Mouse (Mus musculus): ENCODE results near the gene Vezf1. TPM values are rescaled to one million over a fixed set of nuclear protein-coding genes. Genes with fewer than 3 reads are reported as not detected.
A peak's percentile ranks its signal among the peaks of the same experiment; 100 is the strongest.

Vezf1 gene
- total and polyA plus RNA-seq, 3 experiments, result 7.4 to 11.4 (median 9.8) TPM

DNA sequence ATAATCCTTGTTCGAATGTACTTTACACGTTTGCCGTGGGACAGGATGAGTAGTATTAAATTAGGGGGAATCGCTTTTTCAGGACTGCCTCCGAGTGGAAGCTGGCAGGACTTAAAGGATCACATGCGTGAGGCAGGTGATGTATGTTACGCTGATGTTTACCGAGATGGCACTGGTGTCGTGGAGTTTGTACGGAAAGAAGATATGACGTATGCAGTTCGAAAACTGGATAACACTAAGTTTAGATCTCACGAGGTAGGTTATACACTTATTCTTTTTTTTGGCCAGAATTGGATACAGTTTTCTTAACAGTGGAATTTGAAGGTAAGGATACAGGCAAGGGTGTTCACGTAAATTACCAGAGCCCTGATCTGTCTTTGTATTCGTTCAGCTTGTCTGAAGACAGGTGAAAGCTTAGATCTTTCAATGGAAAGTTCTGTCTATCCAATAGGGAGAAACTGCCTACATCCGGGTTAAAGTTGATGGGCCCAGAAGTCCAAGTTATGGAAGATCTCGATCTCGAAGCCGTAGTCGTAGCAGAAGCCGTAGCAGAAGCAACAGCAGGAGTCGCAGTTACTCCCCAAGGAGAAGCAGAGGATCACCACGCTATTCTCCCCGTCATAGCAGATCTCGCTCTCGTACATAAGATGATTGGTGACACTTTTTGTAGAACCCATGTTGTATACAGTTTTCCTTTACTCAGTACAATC lies 19.0 kb upstream of the Vezf1 start:
- Histone ChIP-seq H3K27ac (ENCODE audit: insufficient read depth, low read depth) (peak overlapping the region; percentile 47; the same call in 1 of the 2 replicates), H3K9ac (ENCODE audit: insufficient read depth, low read depth) (peak overlapping the region; percentile 99), H3K4me1 (ENCODE audit: control insufficient read depth in 1 of 2, insufficient read depth in 2 of 2) (peaks cover 2 to 58% of the 10 kb centered on the region in 2 experiments; a peak in 3 of 4 replicates), H3K79me2 (replicated peaks; ENCODE audit: control insufficient read depth, extremely low read depth, insufficient read depth, poor library complexity, severe bottlenecking) (peaks cover 56% of the 10 kb centered on the region), H3K4me2 (ENCODE audit: insufficient read depth, low read depth, poor library complexity, severe bottlenecking) (peak overlapping the region; percentile 76), H3K9me3 (replicated peaks; ENCODE audit: low read length) (no peaks in the 10 kb centered on the region), H3K27me3 (replicated peaks) (no peaks in the 10 kb centered on the region), H3K4me3 (replicated peaks in 1 of 3; ENCODE audit: low read depth in 2 of 3, low read length in 2 of 3, poor library complexity in 1 of 3) (peak overlapping the region; percentile 77 to 100 (median 88)), H3K36me3 (replicated peaks in 1 of 2; ENCODE audit: control insufficient read depth in 1 of 2, insufficient read depth in 1 of 2, low read length in 1 of 2) (peaks cover 25 to 52% of the 10 kb centered on the region in 2 experiments)
- no peak for TF ChIP-seq SMC3 (IDR thresholded peaks at IDR 0.05; ENCODE audit: low read depth, low read length)
- in situ Hi-C loops (cut with MboI; ENCODE audit: low pct_ligation_motif_present, low pct_unique_long_range_greater_than_20kb, low sequenced_read_pairs) (loop anchor here (5.0 kb wide), 1 partner anchor 62 kb away; the partner anchor contains the start of gene Dynll2), dilution Hi-C loops (cut with MboI; ENCODE audit: extremely low pct_ligation_motif_present, extremely low pct_unique_long_range_greater_than_20kb, low sequenced_read_pairs) (no loop called here)
- DNase-seq (ENCODE audit: extremely low read depth), result peak; percentile 69

DNA sequence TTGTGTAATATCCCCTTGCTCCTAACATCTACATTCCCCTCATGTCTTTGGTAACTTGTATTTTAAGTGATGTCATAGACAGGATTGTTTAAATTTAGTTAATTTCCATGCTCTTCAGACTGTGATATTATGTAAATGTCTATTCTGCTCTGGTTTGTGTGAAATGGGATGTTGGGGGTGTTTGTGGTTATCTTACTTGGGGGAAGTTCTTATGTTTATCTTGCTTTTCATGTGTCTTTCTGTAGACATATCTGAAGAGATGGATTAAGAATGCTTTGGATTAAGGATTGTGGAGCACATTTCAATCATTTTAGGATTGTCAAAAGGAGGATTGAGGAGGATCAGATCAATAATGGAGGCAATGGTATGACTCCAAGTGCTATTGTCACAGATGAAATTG lies 18.3 kb upstream of the Vezf1 start:
- Histone ChIP-seq H3K27ac (ENCODE audit: insufficient read depth, low read depth) (no peak overlapping the region), H3K79me2 (replicated peaks; ENCODE audit: control insufficient read depth, extremely low read depth, insufficient read depth, poor library complexity, severe bottlenecking) (peaks cover 56% of the 10 kb centered on the region), H3K4me2 (ENCODE audit: insufficient read depth, low read depth, poor library complexity, severe bottlenecking) (peak overlapping the region; percentile 76; the same call in 1 of the 2 replicates), H3K27me3 (replicated peaks) (no peaks in the 10 kb centered on the region), H3K4me3 (replicated peaks in 1 of 3; ENCODE audit: low read depth in 2 of 3, low read length in 2 of 3, poor library complexity in 1 of 3) (peak overlapping the region; percentile 77 to 100 (median 88)), H3K4me1 (ENCODE audit: control insufficient read depth in 1 of 2, insufficient read depth in 2 of 2) (peaks cover 2 to 55% of the 10 kb centered on the region in 2 experiments; a peak in 3 of 4 replicates), H3K9me3 (replicated peaks; ENCODE audit: low read length) (no peaks in the 10 kb centered on the region), H3K36me3 (replicated peaks in 1 of 2; ENCODE audit: control insufficient read depth in 1 of 2, insufficient read depth in 1 of 2, low read length in 1 of 2) (peaks cover 26 to 57% of the 10 kb centered on the region in 2 experiments), H3K9ac (ENCODE audit: insufficient read depth, low read depth) (peak overlapping the region; percentile 99; the same call in 1 of the 2 replicates)
- TF ChIP-seq UBTF (IDR thresholded peaks at IDR 0.05; ENCODE audit: low read depth, low read length) (no peak), ZC3H11A (IDR thresholded peaks at IDR 0.05; ENCODE audit: low read depth, low read length) (no peak), ELF1 (IDR thresholded peaks at IDR 0.05; ENCODE audit: low read depth, low read length) (no peak), ZNF384 (IDR thresholded peaks at IDR 0.05; ENCODE audit: low read depth, low read length) (no peak), SIN3A (IDR thresholded peaks at IDR 0.05; ENCODE audit: low read length) (no peak), ETS1 (conservative IDR thresholded peaks at IDR 0.05; ENCODE audit: low read depth, low read length) (no peak), POLR2A (IDR thresholded peaks at IDR 0.05; ENCODE audit: low read depth, low read length) (no peak), ZMIZ1 (IDR thresholded peaks at IDR 0.05; ENCODE audit: low read depth, low read length) (no peak), RAD21 (IDR thresholded peaks at IDR 0.05; ENCODE audit: low read depth, low read length) (no peak), CTCF (conservative IDR thresholded peaks at IDR 0.05 in 1 of 2, IDR thresholded peaks at IDR 0.05 in 1 of 2; ENCODE audit: low read depth in 2 of 2, low read length in 2 of 2) (no peak), MXI1 (IDR thresholded peaks at IDR 0.05; ENCODE audit: low read depth, low read length) (no peak), CHD1 (IDR thresholded peaks at IDR 0.05; ENCODE audit: low read depth, low read length) (no peak), NRF1 (IDR thresholded peaks at IDR 0.05; ENCODE audit: low read depth, low read length) (no peak)
- DNase-seq (ENCODE audit: extremely low read depth), result no peak
- in situ Hi-C loops (cut with MboI; ENCODE audit: low pct_ligation_motif_present, low pct_unique_long_range_greater_than_20kb, low sequenced_read_pairs), result loop anchor here (5.0 kb wide), 1 partner anchor 62 kb away; the partner anchor contains the start of gene Dynll2
- dilution Hi-C loops (cut with MboI; ENCODE audit: extremely low pct_ligation_motif_present, extremely low pct_unique_long_range_greater_than_20kb, low sequenced_read_pairs), result loop anchor here (25.0 kb wide), 1 partner anchor 138 kb away; no protein-coding TSS in a partner anchor
